Mouse (Mus musculus) C2C12 (cell line): ENCODE results near the gene Xxylt1. TPM values are rescaled to one million over a fixed set of nuclear protein-coding genes. Genes with fewer than 3 reads are reported as not detected.
A peak's percentile ranks its signal among the peaks of the same experiment; 100 is the strongest.

Experiments used
- H3K27me3 ChIP-seq: one replicate; pipeline ENCODE4 v1.6.1; 2011; ENCODE audit not compliant: control insufficient read depth, insufficient read depth, insufficient read length
- H3K36me3 ChIP-seq: one replicate; pipeline ENCODE4 v1.6.1; 2011; ENCODE audit not compliant: control insufficient read depth, insufficient read depth
- H3K4me3 ChIP-seq: one replicate; pipeline ENCODE4 v1.5.1; 2011; ENCODE audit warnings: mild to moderate bottlenecking, control low read depth; ENCODE audit not compliant: poor library complexity, insufficient read depth, severe bottlenecking
- H3K79me2 ChIP-seq: one replicate; pipeline ENCODE4 v1.6.1; 2011; ENCODE audit not compliant: control insufficient read depth, insufficient read depth
- H3K79me3 ChIP-seq: one replicate; pipeline ENCODE4 v1.6.1; 2011; ENCODE audit warnings: low read depth, control low read depth
- H3ac ChIP-seq: one replicate; pipeline ENCODE3; 2011; ENCODE audit warnings: low read depth; ENCODE audit not compliant: control insufficient read depth, insufficient read length
- CEBPB ChIP-seq: IDR thresholded peaks from one replicate; pipeline ENCODE4 v1.6.1; 2011; ENCODE audit warnings: low read depth, mild to moderate bottlenecking, control low read depth, moderate library complexity
- CTCF ChIP-seq: IDR thresholded peaks from one replicate; pipeline ENCODE4 v1.5.1; 2011; ENCODE audit not compliant: control insufficient read depth, insufficient read depth, insufficient read length
- FOSL1 ChIP-seq: IDR thresholded peaks from one replicate; pipeline ENCODE4 v1.8.0; 2011; ENCODE audit warnings: mild to moderate bottlenecking, low read length; ENCODE audit not compliant: poor library complexity, insufficient read depth, severe bottlenecking
- MAX ChIP-seq: IDR thresholded peaks from one replicate; pipeline ENCODE4 v1.6.1; 2011; ENCODE audit warnings: mild to moderate bottlenecking, control low read depth
- MYOD1 ChIP-seq: IDR thresholded peaks from one replicate; pipeline ENCODE4 v1.6.1; 2011; ENCODE audit warnings: low read depth; ENCODE audit not compliant: control insufficient read depth, insufficient read length
- MYOG ChIP-seq: IDR thresholded peaks from one replicate; pipeline ENCODE4 v1.6.1; 2011; ENCODE audit not compliant: control insufficient read depth, insufficient read length; ENCODE audit errors: extremely low read depth
- USF1 ChIP-seq: IDR thresholded peaks from one replicate; pipeline ENCODE4 v1.6.1; 2011; ENCODE audit warnings: low read depth, mild to moderate bottlenecking, control low read depth, moderate library complexity
- polyA plus RNA-seq: library from polyadenylated mRNA; unstranded; fragments of >200 nt; fragmentation: generic; extraction: Trizol; gene quantifications from one replicate; pipeline ENCODE4 v1.2.1, GENCODE M21; 2012; ENCODE audit warnings: missing spikeins

Xxylt1 gene
- polyA plus RNA-seq, 1 experiment: 10.4 TPM

DNA sequence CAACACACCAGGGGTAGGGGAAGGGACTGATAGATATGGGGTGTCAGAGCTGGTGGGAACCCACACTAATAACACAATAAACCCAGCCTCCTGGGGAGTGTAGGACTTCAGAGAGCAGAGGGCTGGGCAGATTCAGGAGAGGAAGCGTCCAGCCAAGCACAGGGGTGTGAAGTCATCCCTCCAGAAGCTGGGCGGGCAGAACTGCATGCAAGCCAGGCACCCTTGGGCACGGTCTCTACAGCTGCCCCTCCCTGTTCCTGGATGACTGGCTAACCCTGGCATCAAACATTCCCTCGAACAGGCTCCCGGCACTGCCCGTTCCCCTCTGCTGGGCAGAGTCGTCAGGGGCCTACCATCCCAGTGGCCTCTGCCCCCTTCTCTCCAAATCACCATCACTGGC is 13.0 kb downstream of the Xxylt1 start:
- no peaks in the 10 kb centered on the region for H3K36me3 ChIP-seq
- no peak overlapping the region for H3K4me3 ChIP-seq
- no peak for TF ChIP-seq USF1
- no peak for TF ChIP-seq CEBPB
- TF ChIP-seq FOSL1: no peak
- no peak for TF ChIP-seq MAX
- TF ChIP-seq MYOG: no peak
- TF ChIP-seq CTCF: no peak
- TF ChIP-seq MYOD1: no peak
- no peaks in the 10 kb centered on the region for H3K27me3 ChIP-seq
- no peaks in the 10 kb centered on the region for H3K79me2 ChIP-seq
- no peak overlapping the region for H3ac ChIP-seq
- H3K79me3 ChIP-seq: no peaks in the 10 kb centered on the region

DNA sequence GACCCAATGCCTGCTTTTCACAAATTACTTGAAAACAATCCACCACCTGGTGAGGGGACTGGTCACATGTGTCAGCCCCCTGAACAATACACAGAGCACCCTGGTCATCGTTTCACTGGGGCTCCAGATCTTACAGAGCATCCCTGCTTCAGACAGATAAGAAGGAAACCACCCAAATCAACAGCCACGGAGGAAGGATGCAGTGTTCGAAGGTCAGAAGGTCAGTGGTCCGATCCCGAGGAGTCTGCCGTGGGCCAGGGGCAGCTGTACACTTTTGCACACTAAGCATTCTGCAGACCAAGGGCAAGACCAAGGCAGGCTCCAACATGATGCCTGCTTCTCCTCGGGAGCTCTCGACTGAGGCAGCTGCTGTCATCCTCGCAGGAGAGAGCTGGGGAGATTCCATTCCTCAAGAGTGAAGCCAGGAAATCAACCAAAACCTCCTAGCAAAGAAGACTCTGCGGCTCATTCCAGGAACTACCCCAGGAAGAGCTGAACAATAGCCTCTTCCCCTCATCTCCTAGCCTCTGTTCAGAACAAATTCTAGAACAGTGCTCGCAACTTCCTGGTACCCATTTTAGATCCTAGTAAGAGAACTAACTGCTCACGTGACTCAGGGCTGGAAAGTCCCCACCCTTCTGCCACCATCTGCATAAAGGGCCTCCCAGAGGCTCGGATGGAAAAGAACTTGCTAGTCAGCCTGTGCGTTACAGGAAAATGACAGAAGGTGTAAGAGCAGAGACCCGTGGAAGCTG is 14.7 kb downstream of the Xxylt1 start:
- TF ChIP-seq USF1 (peak; percentile 55), MAX (no peak)
- Histone ChIP-seq H3K79me2 (no peaks in the 10 kb centered on the region), H3K27me3 (no peaks in the 10 kb centered on the region), H3K36me3 (no peaks in the 10 kb centered on the region), H3ac (no peak overlapping the region), H3K4me3 (no peak overlapping the region), H3K79me3 (no peaks in the 10 kb centered on the region)

DNA sequence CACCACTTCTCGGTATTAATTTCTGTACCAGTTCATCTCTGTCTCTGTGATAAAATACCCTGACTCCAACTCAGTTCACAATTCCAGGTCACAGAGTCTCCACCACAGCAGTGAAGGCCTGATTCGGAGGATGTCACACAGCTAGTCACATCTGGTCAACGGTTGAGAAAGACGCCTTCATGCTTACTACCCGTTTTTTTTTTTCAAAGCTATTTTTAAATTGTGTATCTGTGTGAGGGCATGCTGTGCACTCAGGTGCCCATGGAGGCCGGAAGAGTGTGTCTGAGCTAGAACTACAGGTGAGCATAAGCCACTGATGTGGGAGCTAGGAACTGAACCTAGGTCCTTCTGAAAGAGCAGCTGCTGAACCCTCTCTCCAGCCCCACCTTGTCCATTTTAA is 16.4 kb downstream of the Xxylt1 start:
- no peak overlapping the region for H3K4me3 ChIP-seq
- no peaks in the 10 kb centered on the region for H3K27me3 ChIP-seq
- TF ChIP-seq CEBPB: no peak
- no peak for TF ChIP-seq MYOG
- TF ChIP-seq MAX: no peak
- no peak for TF ChIP-seq CTCF
- no peak for TF ChIP-seq MYOD1
- TF ChIP-seq FOSL1: no peak
- no peak for TF ChIP-seq USF1
- H3K79me2 ChIP-seq: no peaks in the 10 kb centered on the region
- no peak overlapping the region for H3ac ChIP-seq
- H3K79me3 ChIP-seq: no peaks in the 10 kb centered on the region
- no peaks in the 10 kb centered on the region for H3K36me3 ChIP-seq

DNA sequence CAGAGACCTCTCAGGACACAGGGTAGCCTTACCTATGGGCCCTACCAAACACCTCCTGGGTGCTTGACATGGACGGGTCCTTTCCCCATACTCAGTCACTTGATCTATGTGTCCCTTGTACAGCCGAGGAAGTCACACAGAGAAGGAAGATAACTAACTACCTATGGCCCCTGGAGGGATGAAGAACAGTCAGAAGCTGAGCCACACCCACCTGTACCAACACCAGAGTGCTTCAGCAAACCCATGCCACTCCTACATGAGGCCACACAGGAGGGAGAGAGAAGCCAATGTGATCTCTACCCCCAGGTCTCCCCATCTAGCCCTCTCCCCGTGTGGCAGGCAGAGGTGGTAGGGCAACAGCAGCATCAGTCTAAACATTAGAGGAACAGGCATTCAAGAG is 18.3 kb downstream of the Xxylt1 start:
- H3K79me2 ChIP-seq: no peaks in the 10 kb centered on the region
- no peaks in the 10 kb centered on the region for H3K79me3 ChIP-seq
- H3K27me3 ChIP-seq: no peaks in the 10 kb centered on the region
- H3K4me3 ChIP-seq: no peak overlapping the region
- no peak overlapping the region for H3ac ChIP-seq
- no peaks in the 10 kb centered on the region for H3K36me3 ChIP-seq
- no peak for TF ChIP-seq CEBPB
- no peak for TF ChIP-seq FOSL1
- TF ChIP-seq MYOG: no peak
- TF ChIP-seq CTCF: no peak
- no peak for TF ChIP-seq MAX
- TF ChIP-seq USF1: no peak
- TF ChIP-seq MYOD1: no peak

DNA sequence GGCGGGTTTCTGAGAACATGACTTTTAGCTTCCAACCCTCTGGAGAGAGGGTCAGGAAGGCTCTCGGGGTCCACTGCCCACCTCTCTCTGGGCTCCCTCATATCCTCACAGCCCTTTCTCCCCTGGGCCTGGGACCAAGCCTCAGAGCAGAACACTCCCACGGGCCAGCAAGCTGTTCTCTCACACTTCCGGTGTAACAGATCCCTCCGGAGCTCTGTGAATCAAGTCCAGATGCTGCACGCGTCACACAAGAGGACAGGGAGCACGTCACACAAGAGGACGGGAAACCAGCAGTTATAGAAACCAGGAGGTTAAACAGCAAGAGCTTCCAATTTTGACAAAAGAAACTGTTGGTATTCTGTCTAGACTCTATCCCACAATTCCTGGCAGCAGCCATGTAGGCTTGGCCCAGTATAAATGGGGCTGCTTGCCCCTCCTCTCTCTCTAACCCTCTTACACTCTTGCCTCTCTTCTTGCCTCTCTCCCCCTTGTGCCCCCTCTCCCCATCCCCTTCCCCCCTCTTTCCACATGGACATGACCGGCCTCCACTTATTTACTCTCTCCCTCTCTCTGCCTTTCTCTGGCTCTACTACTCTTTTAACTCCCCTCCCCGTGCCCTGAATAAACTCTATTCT is 19.9 kb downstream of the Xxylt1 start:
- no peak overlapping the region for H3K4me3 ChIP-seq
- no peaks in the 10 kb centered on the region for H3K36me3 ChIP-seq
- no peak overlapping the region for H3ac ChIP-seq
- TF ChIP-seq MYOD1 (no peak), FOSL1 (no peak), MAX (no peak), MYOG (no peak), CEBPB (no peak), USF1 (no peak), CTCF (no peak)
- H3K79me3 ChIP-seq: no peaks in the 10 kb centered on the region
- H3K79me2 ChIP-seq: no peaks in the 10 kb centered on the region
- no peaks in the 10 kb centered on the region for H3K27me3 ChIP-seq

DNA sequence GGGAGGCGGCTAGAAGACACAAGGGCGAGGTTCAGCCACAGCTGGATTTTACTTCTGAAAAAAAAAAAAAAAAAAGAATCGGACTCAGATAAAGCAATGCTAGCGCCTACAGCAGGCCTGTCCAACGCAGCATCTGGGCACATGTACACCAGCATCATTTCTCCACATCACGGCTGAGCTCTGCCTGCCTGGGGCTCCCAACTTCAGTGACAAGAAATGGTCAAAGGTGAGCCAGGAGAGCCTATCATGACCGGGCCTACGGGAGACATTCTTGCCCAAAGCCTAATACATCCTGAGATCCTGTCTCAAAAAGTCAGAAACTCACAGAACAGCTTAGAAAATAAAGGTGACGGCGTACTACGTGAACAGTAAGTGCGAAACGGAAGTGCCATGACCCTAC is 20.5 kb downstream of the Xxylt1 start:
- H3K36me3 ChIP-seq: no peaks in the 10 kb centered on the region
- no peak for TF ChIP-seq CEBPB
- no peak for TF ChIP-seq MYOG
- TF ChIP-seq USF1: no peak
- TF ChIP-seq MYOD1: no peak
- TF ChIP-seq FOSL1: no peak
- TF ChIP-seq CTCF: no peak
- TF ChIP-seq MAX: no peak
- H3K79me3 ChIP-seq: no peaks in the 10 kb centered on the region
- no peaks in the 10 kb centered on the region for H3K79me2 ChIP-seq
- no peak overlapping the region for H3K4me3 ChIP-seq
- H3ac ChIP-seq: no peak overlapping the region
- no peaks in the 10 kb centered on the region for H3K27me3 ChIP-seq
